Mouse (Mus musculus) fibroblast of lung, adult 2 months (primary cell): ENCODE measurements around the gene Dph2.

ENCODE experiments used
- DNase-seq: peaks from one replicate; pipeline ENCODE4 v3.0.0-alpha.2; 2011; ENCODE audit warnings: low read depth

Gene Dph2

GRCm38 (mm10) chr4:117871787-117872186 lies 20.0 kb downstream of the Dph2 start:
- no peak for DNase-seq

GRCm38 (mm10) chr4:117870437-117870836 lies 21.4 kb downstream of the Dph2 start:
- DNase-seq = no peak

- no peak for DNase-seq
Observed at GRCm38 (mm10) chr4:117869317-117869716, 22.5 kb downstream of the Dph2 start.

- DNase-seq = no peak
Observed at GRCm38 (mm10) chr4:117867823-117868222, 24.0 kb downstream of the Dph2 start.

GRCm38 (mm10) chr4:117867000-117867399 lies 24.8 kb downstream of the Dph2 start:
- no peak for DNase-seq

- DNase-seq = no peak
Observed at GRCm38 (mm10) chr4:117866083-117866482, 25.7 kb downstream of the Dph2 start.

- DNase-seq = no peak
Observed at GRCm38 (mm10) chr4:117862823-117863222, 29.0 kb downstream of the Dph2 start.

GRCm38 (mm10) chr4:117860570-117860969 lies 31.3 kb downstream of the Dph2 start:
- DNase-seq = no peak

GRCm38 (mm10) chr4:117858794-117859193 lies 33.0 kb downstream of the Dph2 start:
- DNase-seq = no peak

- DNase-seq = no peak
Observed at GRCm38 (mm10) chr4:117855146-117855545, 36.7 kb downstream of the Dph2 start.

- DNase-seq = no peak
Observed at GRCm38 (mm10) chr4:117852152-117852868, 39.5 kb downstream of the Dph2 start.

- peak; percentile 27 for DNase-seq
Observed at GRCm38 (mm10) chr4:117850871-117851270, 41.0 kb downstream of the Dph2 start.

GRCm38 (mm10) chr4:117850176-117850575 lies 41.7 kb downstream of the Dph2 start:
- DNase-seq = no peak

- no peak for DNase-seq
Observed at GRCm38 (mm10) chr4:117849506-117849905, 42.3 kb downstream of the Dph2 start.

- no peak for DNase-seq
Observed at GRCm38 (mm10) chr4:117849063-117849462, 42.8 kb downstream of the Dph2 start.

- no peak for DNase-seq
Observed at GRCm38 (mm10) chr4:117847011-117847410, 44.8 kb downstream of the Dph2 start.

- no peak for DNase-seq
Observed at GRCm38 (mm10) chr4:117846261-117846660, 45.6 kb downstream of the Dph2 start.

- DNase-seq = no peak
Observed at GRCm38 (mm10) chr4:117845316-117845715, 46.5 kb downstream of the Dph2 start.

- no peak for DNase-seq
Observed at GRCm38 (mm10) chr4:117844467-117844866, 47.4 kb downstream of the Dph2 start.

- DNase-seq = no peak
Observed at GRCm38 (mm10) chr4:117843101-117843500, 48.7 kb downstream of the Dph2 start.

- no peak for DNase-seq
Observed at GRCm38 (mm10) chr4:117841566-117841965, 50.3 kb downstream of the Dph2 start.

- DNase-seq = no peak
Observed at GRCm38 (mm10) chr4:117840821-117841220, 51.0 kb downstream of the Dph2 start.

GRCm38 (mm10) chr4:117839366-117839765 lies 52.5 kb downstream of the Dph2 start:
- DNase-seq = no peak
